Mouse (Mus musculus) heart, embryonic 16.5 days (tissue): ENCODE measurements around the gene Tap2. TPM values are rescaled to one million over a fixed set of nuclear protein-coding genes. Genes with fewer than 3 reads are reported as not detected.

Experiments used
- ATAC-seq: fragments of 200-750 bp; cut with Nextera tagmentation; replicated peaks from 2 replicates; pipeline ENCODE4 v1.8.0; 2017; ENCODE audit warnings: moderate number of reproducible peaks; ENCODE audit not compliant: insufficient read depth, low FRiP score; ENCODE audit errors: extremely low read depth
- H3K27ac ChIP-seq: fragments of 300-500 bp; sonication (generic); 2 replicates; pipeline ENCODE4 v1.5.1; 2014; ENCODE audit warnings: mild to moderate bottlenecking, low read length, control low read depth, moderate library complexity
- H3K27me3 ChIP-seq: fragments of 300-500 bp; sonication (generic); 2 replicates; pipeline ENCODE4 v1.6.1; 2014; ENCODE audit warnings: low read length, mixed read lengths; ENCODE audit not compliant: control insufficient read depth, insufficient read depth
- H3K36me3 ChIP-seq: fragments of 300-500 bp; sonication (generic); 2 replicates; pipeline ENCODE4 v1.6.1; 2014; ENCODE audit not compliant: control insufficient read depth, insufficient read depth
- H3K4me1 ChIP-seq: fragments of 300-500 bp; sonication (generic); 2 replicates; pipeline ENCODE4 v1.6.1; 2014; ENCODE audit warnings: low read length, mixed read lengths; ENCODE audit not compliant: control insufficient read depth, insufficient read depth
- H3K4me2 ChIP-seq: fragments of 300-500 bp; sonication (generic); 2 replicates; pipeline ENCODE4 v1.6.1; 2014; ENCODE audit warnings: low read depth, mild to moderate bottlenecking, control low read depth, low read length
- H3K4me3 ChIP-seq: fragments of 300-500 bp; sonication (generic); 2 replicates; pipeline ENCODE4 v1.5.1; 2014; ENCODE audit warnings: mild to moderate bottlenecking, control low read depth, low read length
- H3K9ac ChIP-seq: fragments of 300-500 bp; sonication (generic); 2 replicates; pipeline ENCODE4 v1.6.1; 2014; ENCODE audit warnings: low read length, control low read depth
- H3K9me3 ChIP-seq: fragments of 300-500 bp; sonication (generic); replicated peaks from 2 replicates; pipeline ENCODE4 v1.6.1; 2016; ENCODE audit warnings: low read length; ENCODE audit not compliant: control insufficient read depth
- WGBS: fragments of 180-500 bp; shearing (Covaris S2); extraction: QIAGEN DNeasy Blood & Tissue Kit; methylation state at CpG from one replicate; pipeline ENCODE4 v1.1.7; 2014; 5-methylcytosine and 5-hydroxymethylcytosine counted together
- polyA plus RNA-seq: library from polyadenylated mRNA; unstranded; fragments of >200 nt; fragmentation: Nextera tagmentation; extraction: Ambion mirVana; gene quantifications from 2 replicates; pipeline ENCODE4 v1.2.1, GENCODE M21; 2015

Gene Tap2
- polyA plus RNA-seq, 1 experiment from 2014 or later: 21.4 TPM

- Histone ChIP-seq H3K4me1 (peaks cover 11% of the 10 kb centered on the region; the same call in 1 of the 2 replicates), H3K27ac (peak overlapping the region; percentile 61), H3K9ac (peak overlapping the region; percentile 87; the same call in 1 of the 2 replicates), H3K9me3 (peaks cover 6% of the 10 kb centered on the region), H3K4me2 (peak overlapping the region; percentile 97), H3K4me3 (peak overlapping the region; percentile 92), H3K27me3 (peaks cover 6% of the 10 kb centered on the region), H3K36me3 (0 out of 2 replicates have a peak, but pooled peaks cover 4% of the 10 kb centered on the region)
- 12% methylated on average over 9 of the region's 9 CpGs for WGBS
- ATAC-seq: no peak
Measured at GRCm38 (mm10) chr17:34205746-34206176, 2.4 kb downstream of the Tap2 start.

GRCm38 (mm10) chr17:34206731-34207130, 3.4 kb downstream of the Tap2 start:
- Histone ChIP-seq H3K27me3 (peaks cover 10% of the 10 kb centered on the region), H3K36me3 (0 out of 2 replicates have a peak, but pooled peaks cover 4% of the 10 kb centered on the region), H3K9me3 (peaks cover 6% of the 10 kb centered on the region), H3K27ac (no peak overlapping the region), H3K4me2 (no peak overlapping the region), H3K4me3 (no peak overlapping the region), H3K9ac (no peak overlapping the region), H3K4me1 (peaks cover 11% of the 10 kb centered on the region; the same call in 1 of the 2 replicates)
- WGBS: 78% methylated on average over 5 of the region's 5 CpGs
- no peak for ATAC-seq

DNA sequence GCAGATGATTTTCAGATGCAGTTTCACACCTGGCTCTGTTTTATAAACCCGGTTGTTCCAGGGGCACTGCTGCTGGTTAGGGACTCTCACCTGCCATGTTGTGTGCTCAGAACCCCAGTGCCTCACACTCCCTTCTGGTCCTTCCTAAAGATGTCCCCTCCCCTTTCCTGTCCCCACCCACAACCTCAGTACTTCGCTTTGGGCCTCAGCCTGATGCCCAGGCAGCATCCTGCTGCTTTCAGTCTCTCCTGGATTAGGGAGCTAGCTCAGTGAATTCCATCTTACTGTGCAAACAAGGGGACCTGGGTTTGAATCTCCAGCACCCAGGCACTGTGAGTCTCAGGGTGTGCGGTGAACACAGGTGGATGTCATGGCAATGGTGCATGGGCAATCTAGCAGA, 4.1 kb downstream of the Tap2 start:
- Histone ChIP-seq H3K4me1 (peaks cover 11% of the 10 kb centered on the region; the same call in 1 of the 2 replicates), H3K9ac (no peak overlapping the region), H3K4me2 (no peak overlapping the region), H3K4me3 (no peak overlapping the region), H3K27me3 (peaks cover 16% of the 10 kb centered on the region), H3K9me3 (peaks cover 6% of the 10 kb centered on the region), H3K27ac (no peak overlapping the region), H3K36me3 (0 out of 2 replicates have a peak, but pooled peaks cover 4% of the 10 kb centered on the region)
- ATAC-seq: no peak
- 44% methylated on average over 3 of the region's 3 CpGs for WGBS

DNA sequence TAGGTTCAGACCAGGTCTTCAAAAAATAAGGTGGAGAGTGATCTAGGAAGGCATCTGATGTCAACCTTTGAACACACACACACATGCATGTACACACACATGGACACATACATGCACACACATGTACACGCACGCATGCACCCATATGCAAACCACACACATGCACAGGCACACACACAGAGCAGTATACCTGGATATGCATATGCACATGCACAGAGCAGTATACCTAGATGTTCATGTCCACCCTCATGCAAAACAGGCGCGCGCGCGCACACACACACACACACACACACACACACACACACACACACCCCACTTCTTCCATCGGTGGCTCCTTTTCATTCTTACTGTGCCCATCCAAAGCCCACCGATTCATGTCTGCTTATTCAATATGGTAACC, 4.5 kb downstream of the Tap2 start:
- Histone ChIP-seq H3K9ac (no peak overlapping the region), H3K9me3 (peaks cover 6% of the 10 kb centered on the region), H3K4me2 (no peak overlapping the region), H3K36me3 (0 out of 2 replicates have a peak, but pooled peaks cover 4% of the 10 kb centered on the region), H3K4me1 (peaks cover 11% of the 10 kb centered on the region; the same call in 1 of the 2 replicates), H3K27me3 (peaks cover 19% of the 10 kb centered on the region), H3K4me3 (no peak overlapping the region), H3K27ac (no peak overlapping the region)
- no peak for ATAC-seq
- whole genome bisulfite sequencing: 98% methylated on average over 9 of the region's 9 CpGs

DNA sequence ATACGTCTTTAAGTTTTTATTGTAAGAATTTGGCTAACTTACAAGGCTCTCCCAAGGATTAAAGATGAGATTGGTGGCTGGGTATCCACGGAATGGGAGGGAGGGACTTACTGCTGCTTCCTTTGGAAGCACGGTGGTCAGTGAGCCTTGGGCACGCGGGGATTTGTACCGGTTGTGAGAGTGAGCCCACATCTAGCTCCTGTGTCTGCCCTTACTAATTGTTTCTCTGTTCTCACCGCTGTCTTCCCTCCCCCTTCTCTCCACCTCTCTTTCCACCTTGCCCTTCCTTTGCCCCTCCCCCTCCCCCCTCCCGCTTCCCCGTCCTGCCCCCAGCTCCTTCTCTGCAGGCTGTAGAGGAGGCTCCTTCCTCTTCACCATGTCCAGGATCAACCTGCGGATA, 5.1 kb downstream of the Tap2 start:
- 19% methylated on average over 10 of the region's 10 CpGs for WGBS
- ATAC-seq: no peak
- Histone ChIP-seq H3K4me3 (no peak overlapping the region; the same call in 1 of the 2 replicates), H3K9me3 (peaks cover 6% of the 10 kb centered on the region), H3K36me3 (0 out of 2 replicates have a peak, but pooled peaks cover 4% of the 10 kb centered on the region), H3K27me3 (peaks cover 23% of the 10 kb centered on the region), H3K4me1 (peaks cover 11% of the 10 kb centered on the region; the same call in 1 of the 2 replicates), H3K4me2 (no peak overlapping the region), H3K27ac (no peak overlapping the region), H3K9ac (no peak overlapping the region)

DNA sequence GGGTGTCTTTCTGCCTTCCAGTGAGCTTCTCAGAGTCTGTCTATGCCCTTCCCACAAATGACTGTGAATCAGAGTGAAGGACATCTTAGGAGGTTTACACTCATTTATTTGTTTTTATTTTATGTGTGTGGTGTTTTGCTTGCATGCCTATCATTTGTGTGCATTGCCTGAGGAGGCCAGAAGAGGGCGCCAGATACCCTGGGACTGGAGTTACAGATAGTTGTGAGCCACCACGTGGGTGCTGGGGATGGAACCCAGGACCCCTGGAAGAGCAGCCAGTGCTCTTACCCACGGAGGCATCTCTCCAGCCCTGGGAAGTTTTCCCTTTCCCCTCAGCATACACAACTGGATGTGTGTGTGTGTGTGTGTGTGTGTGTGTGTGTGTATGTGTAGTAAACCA, 6.4 kb downstream of the Tap2 start:
- peak overlapping the region; percentile 27; the same call in 1 of the 2 replicates for H3K27ac ChIP-seq
- H3K36me3 ChIP-seq: 0 out of 2 replicates have a peak, but pooled peaks cover 4% of the 10 kb centered on the region
- H3K9ac ChIP-seq: no peak overlapping the region
- no peak overlapping the region for H3K4me2 ChIP-seq
- peaks cover 32% of the 10 kb centered on the region for H3K27me3 ChIP-seq
- peaks cover 6% of the 10 kb centered on the region for H3K9me3 ChIP-seq
- H3K4me3 ChIP-seq: no peak overlapping the region
- WGBS: 47% methylated on average over 3 of the region's 3 CpGs
- H3K4me1 ChIP-seq: peaks cover 7% of the 10 kb centered on the region; the same call in 1 of the 2 replicates
- ATAC-seq: no peak

DNA sequence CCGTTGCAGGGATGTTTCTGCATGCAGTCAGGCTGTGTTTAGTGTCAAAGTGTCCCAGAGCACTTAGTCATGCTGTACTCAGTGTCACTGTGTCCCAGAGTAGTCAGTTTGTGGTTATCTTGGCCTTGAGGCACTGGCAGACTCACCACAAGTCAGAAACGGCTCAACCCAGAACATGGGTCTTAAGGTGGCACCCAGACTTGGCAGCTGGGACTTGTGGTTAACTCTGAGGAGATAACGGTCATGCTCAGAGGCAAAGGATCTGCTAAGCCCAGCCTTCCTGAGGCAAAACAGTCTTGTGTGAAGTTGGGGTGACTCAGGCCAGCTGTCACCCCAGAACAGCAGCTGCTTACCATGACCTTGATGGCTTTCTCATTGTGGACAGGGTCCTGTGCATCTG, 7.3 kb downstream of the Tap2 start:
- 0 out of 2 replicates have a peak, but pooled peaks cover 4% of the 10 kb centered on the region for H3K36me3 ChIP-seq
- peaks cover 6% of the 10 kb centered on the region for H3K9me3 ChIP-seq
- no peaks in the 10 kb centered on the region; the same call in 1 of the 2 replicates for H3K4me1 ChIP-seq
- no peak overlapping the region for H3K4me3 ChIP-seq
- peaks cover 36% of the 10 kb centered on the region for H3K27me3 ChIP-seq
- 0 out of 2 replicates have a peak, but pooled peaks have one; percentile 46 for ATAC-seq
- peak overlapping the region; percentile 57; the same call in 1 of the 2 replicates for H3K27ac ChIP-seq
- WGBS: 43% methylated on average over 3 of the region's 3 CpGs
- H3K4me2 ChIP-seq: no peak overlapping the region
- no peak overlapping the region for H3K9ac ChIP-seq

DNA sequence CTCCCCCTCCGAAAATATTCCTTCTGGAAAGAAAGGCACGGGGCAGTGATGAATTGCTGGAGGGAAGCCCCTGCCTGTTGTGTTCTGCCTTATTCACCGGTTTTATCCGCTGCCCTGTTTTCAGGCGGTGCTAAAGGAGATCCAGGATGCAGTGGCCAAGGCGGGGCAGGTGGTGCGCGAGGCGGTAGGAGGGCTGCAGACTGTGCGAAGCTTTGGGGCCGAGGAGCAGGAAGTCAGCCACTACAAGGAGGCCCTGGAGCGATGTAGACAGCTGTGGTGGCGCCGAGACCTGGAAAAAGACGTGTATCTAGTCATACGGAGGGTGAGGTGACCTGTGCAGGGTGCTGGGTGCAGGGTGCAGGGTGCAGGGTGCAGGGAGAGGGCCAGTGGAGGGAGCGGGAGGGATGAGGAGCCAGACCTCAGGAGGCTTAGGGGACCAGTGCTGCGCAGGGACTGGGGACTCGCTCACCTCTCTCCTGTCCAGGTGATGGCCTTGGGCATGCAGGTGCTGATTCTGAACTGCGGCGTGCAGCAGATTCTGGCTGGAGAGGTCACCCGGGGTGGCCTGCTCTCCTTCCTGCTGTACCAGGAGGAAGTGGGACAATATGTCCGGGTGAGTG, 8.5 kb downstream of the Tap2 start:
- 22% methylated on average over 23 of the region's 23 CpGs for WGBS
- no peak; the same call in 1 of the 2 replicates for ATAC-seq
- peak overlapping the region; percentile 7; the same call in 1 of the 2 replicates for H3K27ac ChIP-seq
- peak overlapping the region; percentile 18; the same call in 1 of the 2 replicates for H3K4me3 ChIP-seq
- no peaks in the 10 kb centered on the region for H3K4me1 ChIP-seq
- H3K9me3 ChIP-seq: peaks cover 6% of the 10 kb centered on the region
- no peak overlapping the region; the same call in 1 of the 2 replicates for H3K9ac ChIP-seq
- H3K4me2 ChIP-seq: peak overlapping the region; percentile 34
- 0 out of 2 replicates have a peak, but pooled peaks cover 4% of the 10 kb centered on the region for H3K36me3 ChIP-seq
- H3K27me3 ChIP-seq: peaks cover 30% of the 10 kb centered on the region

GRCm38 (mm10) chr17:34213936-34214335, 10.6 kb downstream of the Tap2 start:
- Histone ChIP-seq H3K9ac (no peak overlapping the region), H3K4me1 (no peaks in the 10 kb centered on the region), H3K4me3 (no peak overlapping the region), H3K4me2 (no peak overlapping the region), H3K9me3 (peaks cover 6% of the 10 kb centered on the region), H3K27me3 (peaks cover 30% of the 10 kb centered on the region), H3K27ac (no peak overlapping the region), H3K36me3 (0 out of 2 replicates have a peak, but pooled peaks cover 4% of the 10 kb centered on the region)
- ATAC-seq: no peak
- WGBS: 47% methylated on average over 21 of the region's 21 CpGs
